Mouse (Mus musculus): ENCODE measurements around the gene Efna1.

The Efna1 gene

GRCm38 (mm10) chr3:89242331-89242895 lies 38.5 kb downstream of the Efna1 start:
- peak; percentile 73 to 78 for DNase-seq

- DNase-seq, result no peak
Observed at GRCm38 (mm10) chr3:89238494-89238893, 42.4 kb downstream of the Efna1 start.

DNA sequence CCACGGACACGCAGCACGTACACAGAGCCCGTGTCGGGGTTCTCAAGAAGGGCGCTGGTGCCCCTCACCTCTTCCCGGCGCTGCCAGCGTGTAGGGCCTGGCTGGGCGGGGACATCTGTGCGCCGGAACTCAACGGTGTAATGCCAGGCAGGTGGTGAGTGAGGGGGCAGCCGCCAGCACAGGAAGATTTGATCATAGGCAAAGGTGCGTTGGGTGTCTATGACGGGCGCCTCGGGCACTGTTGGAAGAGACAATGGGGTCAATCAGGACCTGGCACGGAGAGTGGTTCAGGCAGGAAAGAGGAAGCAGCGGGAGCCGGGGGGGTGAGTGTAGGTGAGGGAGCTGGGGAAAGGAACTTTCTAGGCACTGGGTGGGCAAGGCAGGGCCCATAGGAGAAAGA lies 43.3 kb downstream of the Efna1 start:
- DNase-seq, result no peak

DNA sequence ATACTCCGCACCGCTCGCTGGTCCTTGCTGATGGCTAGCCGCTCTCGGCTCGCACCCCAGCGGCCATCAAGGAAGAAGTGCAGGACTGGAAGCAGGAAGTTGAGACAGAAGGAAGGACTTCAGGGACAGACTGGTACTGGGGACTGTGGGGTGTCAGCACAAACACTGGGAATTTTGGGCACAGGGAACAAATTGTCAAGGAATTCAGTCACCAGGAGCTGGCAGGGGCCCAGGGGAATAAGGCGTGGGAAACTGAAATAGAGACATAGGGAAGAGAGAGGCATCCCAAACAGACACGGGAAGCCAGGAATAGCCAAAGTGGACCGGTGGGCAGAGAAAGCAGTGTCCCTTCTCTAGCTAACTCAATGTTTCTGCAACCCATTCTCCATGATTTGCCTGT lies 44.4 kb downstream of the Efna1 start:
- DNase-seq, result no peak

DNA sequence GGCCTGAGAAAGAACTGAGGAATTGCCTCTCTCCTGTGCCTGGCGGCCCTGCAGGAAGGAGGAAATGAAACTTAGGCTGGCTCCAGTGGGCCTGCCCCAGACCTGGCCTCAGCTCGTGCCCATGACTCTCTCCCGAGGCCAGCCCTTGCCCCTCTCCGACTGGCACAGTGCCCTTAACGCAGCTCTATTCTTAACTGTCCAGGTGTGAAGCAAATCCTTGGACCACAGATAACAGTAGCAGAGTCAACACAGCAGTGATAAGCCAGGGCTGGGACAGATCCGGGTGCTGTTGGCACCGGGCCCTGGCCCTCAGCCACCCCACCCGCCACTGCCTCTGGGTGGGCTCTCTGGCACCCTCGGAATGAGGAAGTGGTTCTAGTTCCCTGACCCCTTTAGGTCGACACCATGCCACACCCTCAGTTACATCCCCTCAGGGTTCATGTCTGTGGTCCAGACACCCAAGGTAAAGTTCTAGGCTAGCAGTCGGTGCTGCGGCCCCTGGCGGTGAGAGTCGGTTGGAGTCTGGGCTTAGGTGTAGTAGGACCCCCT lies 47.3 kb downstream of the Efna1 start:
- DNase-seq, result no peak

DNA sequence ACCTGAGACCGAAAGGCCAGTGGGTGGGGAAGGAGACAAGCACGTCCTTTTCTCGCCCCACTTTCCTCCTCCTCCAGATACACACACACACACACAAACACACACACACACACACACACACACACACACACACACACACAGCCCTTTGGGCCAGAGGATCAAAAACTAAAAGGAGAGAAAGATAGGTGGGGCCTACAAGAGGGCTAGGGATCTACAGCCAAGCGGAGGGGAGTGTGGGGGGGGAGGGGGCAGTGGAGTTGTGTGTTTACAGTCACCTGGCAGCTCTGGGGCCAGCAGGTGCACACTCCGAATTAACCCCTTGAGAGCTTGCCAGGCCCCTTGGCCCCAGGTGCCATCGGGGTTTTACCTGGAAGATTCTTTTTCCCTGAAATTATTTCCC lies 48.3 kb downstream of the Efna1 start:
- no peak for DNase-seq

- DNase-seq, result no peak
Observed at GRCm38 (mm10) chr3:89231772-89232275, 49.1 kb downstream of the Efna1 start.

DNA sequence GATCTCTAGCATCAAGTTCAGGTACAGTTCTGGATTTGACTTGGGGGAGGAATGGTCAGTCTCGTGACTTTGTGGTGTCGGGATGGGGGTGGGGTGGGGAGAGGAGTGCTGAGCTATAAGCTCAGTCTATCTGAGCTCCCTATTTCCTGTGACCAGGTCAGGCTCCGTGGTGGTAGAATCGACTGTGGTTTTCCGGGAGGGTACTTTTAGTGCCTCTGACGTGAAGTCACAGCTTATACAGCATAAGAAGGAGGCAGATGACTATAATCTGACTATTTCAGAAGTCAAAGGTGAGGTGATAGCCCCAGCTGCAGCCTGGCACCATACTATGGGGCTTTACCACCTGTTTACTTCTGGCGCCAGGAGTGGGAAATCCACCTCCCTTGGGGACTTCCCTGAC lies 49.6 kb downstream of the Efna1 start:
- DNase-seq, result no peak

DNA sequence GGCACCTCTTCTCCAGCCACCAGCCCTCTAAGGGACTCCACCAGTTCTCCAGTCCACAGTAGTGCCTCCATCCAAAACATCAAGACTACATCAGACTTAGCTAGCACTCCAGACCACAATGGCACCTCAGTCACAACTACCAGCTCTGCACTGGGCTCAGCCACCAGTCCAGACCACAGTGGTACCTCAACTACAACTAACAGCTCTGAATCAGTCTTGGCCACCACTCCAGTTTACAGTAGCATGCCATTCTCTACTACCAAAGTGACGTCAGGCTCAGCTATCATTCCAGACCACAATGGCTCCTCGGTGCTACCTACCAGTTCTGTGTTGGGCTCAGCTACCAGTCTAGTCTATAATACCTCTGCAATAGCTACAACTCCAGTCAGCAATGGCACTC lies 50.4 kb downstream of the Efna1 start:
- DNase-seq, result no peak

DNA sequence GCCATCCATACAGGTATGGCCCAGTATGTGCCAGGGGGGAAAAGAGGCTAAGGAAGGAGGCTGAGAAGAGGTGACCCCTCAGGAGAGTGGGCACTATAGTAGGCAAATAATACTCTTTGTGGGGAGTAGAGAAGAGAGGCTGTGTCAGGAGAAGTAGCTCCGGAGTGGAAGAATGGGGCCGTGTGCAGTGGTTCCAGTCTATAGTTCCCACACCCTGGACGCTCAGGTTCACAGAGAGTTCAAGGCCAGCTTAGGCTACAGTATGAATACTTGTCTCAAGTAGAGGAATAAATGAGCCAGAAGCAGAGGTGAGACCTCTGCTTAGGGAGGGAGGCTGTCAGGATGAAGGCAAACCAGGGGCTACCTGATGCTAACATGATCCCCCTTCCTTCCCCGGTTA lies 51.7 kb downstream of the Efna1 start:
- no peak for DNase-seq

- peak; percentile 41 to 45 for DNase-seq
Observed at GRCm38 (mm10) chr3:89228836-89229235, 52.1 kb downstream of the Efna1 start, which contains the start of gene Muc1. Gene Muc1 (plus strand): TSS chr3:89229057.

- DNase-seq, result peak; percentile 87 to 94
Observed at GRCm38 (mm10) chr3:89228180-89228549, 52.8 kb downstream of the Efna1 start.

- DNase-seq, result peak; percentile 87
Observed at GRCm38 (mm10) chr3:89227307-89228179, 53.4 kb downstream of the Efna1 start.

- no peak for DNase-seq
Observed at GRCm38 (mm10) chr3:89226900-89227299, 54.0 kb downstream of the Efna1 start, which contains the start of gene Mtx1. Gene Mtx1 (minus strand): TSS chr3:89227088.

GRCm38 (mm10) chr3:89226361-89226760 lies 54.6 kb downstream of the Efna1 start:
- DNase-seq, result no peak

GRCm38 (mm10) chr3:89225918-89226317 lies 55.0 kb downstream of the Efna1 start:
- no peak for DNase-seq

- DNase-seq, result no peak
Observed at GRCm38 (mm10) chr3:89225321-89225815, 55.6 kb downstream of the Efna1 start.

DNA sequence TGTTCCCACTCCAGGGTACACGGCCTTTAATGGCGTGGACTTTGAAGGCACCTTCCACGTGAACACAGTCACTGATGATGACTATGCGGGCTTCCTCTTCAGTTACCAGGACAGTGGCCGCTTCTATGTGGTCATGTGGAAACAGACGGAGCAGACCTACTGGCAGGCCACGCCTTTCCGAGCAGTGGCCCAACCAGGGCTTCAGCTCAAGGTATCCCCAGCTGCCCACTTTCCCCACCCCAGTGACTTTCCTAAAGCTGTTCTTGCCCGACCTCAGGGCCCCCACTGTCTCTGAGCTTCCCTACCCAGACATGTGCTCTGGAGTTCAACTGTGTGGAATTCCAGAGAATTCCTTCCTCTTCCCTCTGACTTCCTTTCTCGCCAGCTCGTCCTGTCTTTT lies 56.1 kb downstream of the Efna1 start:
- DNase-seq, result no peak
